Mouse (Mus musculus) heart, postnatal 0 days (tissue): ENCODE results near the gene Ncbp2.

Experiments
- CTCF ChIP-seq: IDR thresholded peaks from 2 replicates; pipeline ENCODE4 v1.5.1; 2016; ENCODE audit warnings: antibody characterized with exemption, control low read depth, low read depth
- EP300 ChIP-seq: IDR thresholded peaks from 2 replicates; pipeline ENCODE4 v1.6.1; 2016; ENCODE audit warnings: antibody characterized with exemption, low read depth

DNA sequence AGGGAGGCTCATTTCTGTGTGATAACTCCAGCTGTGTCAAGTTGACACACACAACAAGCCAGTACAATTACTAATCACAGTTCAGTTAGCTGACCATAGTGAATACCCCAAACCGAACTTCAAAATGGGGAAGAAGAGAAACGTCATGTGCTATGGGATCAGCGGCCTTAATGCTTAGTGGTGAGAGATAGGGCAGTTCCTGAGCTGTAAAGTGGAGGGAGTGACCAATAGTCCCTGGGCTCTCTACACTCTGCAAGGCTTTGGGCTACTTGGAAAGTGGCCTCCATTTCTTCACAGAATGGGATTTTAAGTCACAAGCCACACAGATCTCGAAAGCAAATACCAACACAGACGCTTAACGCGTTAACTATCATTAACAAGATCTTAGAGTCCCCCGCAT lies 980 bp upstream of the Ncbp2 start:
- no peak for TF ChIP-seq CTCF
- TF ChIP-seq EP300 = no peak
